Mouse (Mus musculus): ENCODE data around the gene Ubr7. TPM values are rescaled to one million over a fixed set of nuclear protein-coding genes. Genes with fewer than 3 reads are reported as not detected.

Ubr7 gene
- polyA plus RNA-seq, 2 experiments from 2014 or later: 23.8 to 24.3 TPM

DNA sequence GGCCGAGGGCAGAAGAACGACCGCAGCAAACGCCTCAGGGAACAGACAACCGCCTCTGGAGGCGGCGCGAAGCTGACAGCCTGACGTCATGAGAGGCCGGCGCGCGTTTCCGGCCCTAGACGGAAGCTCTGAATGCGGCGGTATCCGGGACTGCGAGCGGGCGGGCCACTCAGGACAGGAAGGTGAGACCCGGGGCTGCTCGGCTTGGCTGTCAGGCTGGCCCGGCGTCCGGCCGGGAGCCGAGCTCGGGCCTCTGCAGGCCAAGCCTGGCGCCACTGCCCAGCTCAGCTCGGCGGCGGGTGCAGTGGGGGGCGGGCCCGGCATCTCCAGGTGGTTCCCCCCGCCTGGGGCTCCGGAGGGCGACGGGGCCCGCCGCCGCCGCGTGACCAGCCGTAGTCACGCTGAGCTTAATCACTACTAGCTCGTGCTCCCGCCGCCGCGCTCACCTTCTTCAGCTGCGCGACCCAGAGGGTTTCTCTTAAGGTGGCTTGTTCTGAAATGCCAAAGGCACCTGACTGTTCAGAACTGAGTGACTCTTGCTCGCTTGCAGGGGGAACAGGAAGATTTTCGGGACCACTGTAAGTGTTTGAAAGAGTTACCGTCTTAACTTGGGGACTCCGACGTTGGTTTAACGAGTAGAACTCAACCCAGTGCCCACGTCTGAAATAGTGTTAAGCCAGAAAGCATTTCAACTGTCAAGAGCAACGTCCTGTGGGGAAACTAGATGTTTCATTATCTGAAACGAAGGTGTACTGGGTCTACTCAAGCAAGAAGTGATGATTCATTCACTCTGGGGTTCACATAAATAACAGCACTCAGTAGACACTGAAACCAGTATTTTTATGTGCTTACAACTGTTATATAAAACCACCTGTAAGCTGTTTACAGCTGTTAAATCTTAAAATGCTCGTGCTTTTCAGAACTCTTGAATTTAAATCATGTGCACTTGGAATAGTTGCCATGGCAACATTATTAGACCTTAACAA is 13.9 kb upstream of the Ubr7 start, which contains the start of the genes Moap1 and Tmem251:
Gene Moap1, minus strand, starts transcription at position 73 of the 986 bp plus-strand sequence.
Gene Tmem251, plus strand, starts transcription at position 174 of the 986 bp plus-strand sequence.
- ATAC-seq: peak; percentile 88

DNA sequence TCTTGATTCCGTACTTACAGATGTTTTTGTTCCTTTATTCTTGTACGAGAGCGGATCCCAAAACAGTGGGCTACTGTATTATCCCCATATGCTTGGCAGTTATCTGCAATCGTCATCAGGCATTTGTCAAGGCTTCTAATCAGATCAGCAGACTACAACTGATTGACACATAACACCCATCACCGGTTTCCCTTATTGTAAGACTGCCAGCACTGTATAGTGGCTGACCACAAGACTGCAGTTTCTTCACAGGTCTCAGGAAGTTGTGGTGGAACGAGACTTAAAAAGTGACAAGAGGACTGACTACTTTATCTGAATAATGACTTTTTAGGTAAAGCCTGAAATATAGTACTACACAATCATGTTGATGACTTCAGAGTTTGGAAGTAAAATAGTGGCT is 12.9 kb upstream of the Ubr7 start:
- peak; percentile 81 for ATAC-seq

DNA sequence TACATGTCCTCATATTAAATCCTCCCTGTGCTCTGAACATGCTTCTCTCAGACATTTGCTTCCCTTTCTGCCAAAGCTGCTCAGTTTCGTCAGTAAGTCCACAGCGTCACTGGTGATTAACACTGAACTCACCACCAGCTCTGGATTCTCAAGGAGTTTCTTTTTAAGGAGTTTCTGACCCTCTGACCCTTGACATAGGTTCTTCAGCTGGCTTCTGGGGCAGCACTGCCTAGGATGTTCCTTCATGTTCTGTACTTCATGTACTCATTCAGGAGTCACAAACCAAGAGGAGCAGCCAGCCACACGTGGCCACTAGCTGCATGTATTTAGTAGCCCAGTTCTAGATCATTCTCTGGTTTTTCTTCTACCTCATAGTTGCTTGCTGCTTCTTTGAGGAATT is 9.5 kb upstream of the Ubr7 start:
- ATAC-seq: no peak

DNA sequence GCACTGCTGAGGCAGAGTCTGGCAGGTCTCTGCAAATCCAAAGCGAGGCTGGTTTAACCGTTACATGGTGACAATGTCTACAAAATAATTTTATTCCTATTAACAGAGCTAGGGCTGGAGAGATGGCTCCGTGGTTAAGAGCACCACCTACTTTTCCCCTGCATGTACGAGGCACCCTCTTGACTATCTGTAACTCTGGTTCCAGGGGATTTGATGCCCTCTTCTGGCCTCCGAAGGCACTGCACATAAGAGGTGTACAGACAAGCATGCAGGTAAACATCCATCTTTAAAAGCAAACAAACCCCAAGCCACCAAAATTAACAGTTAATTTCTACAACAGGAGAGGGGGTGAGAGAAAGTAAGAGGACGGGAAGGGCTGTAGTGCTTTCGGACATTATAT is 1.5 kb upstream of the Ubr7 start:
- ATAC-seq: no peak

DNA sequence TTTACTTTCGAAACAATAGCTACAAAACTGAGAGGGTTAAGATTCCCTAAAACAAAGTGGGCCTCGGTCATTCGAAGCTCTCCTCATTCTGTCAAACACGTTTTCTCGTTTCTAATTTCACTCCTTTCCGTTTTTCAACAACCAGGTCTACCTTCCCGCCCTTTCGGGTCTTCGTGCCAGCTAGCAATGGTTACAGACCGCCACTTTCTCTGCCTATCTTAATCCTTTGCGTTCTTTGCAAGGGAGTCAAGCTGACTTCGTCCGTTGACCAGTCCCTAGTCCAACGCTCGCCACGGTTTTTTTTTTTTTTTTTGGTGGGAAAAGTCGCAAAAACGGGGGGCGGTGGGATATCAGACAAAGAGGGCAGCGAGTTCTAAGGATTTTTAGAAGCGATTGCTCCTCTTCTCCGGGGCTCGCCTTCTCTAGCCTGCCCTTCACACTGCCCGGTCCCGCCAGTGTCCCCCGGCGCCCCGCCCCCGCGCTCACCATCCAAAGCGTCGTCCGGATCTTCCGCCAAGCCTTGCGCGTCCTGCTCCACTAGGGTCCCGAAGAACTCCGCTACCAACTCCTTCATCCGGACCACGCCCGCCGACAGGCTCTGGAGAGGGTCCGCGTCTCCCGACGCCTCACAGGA is 595 bp upstream of the Ubr7 start:
- ATAC-seq: no peak

DNA sequence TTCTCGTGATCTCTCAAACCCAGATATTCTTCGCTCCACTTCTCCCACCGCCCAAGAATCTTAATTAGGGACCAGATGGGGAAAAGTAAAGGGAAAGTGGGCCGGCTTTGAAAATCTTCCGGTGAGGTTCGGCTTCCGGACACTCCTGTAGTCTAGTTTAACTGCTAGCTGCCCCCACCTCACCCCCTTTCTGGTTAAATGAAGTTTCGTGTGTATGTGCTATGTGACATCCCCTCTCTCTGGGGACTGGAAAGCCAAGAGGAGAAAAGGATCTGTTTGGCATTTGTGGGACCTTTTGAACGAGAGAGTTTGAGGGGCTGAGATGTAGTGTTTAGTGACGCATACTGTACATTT is 613 bp downstream of the Ubr7 start, which contains the start of gene Gm20604:
Gene Gm20604, minus strand, starts transcription at position 270 of the 354 bp plus-strand sequence.
- no peak for ATAC-seq

DNA sequence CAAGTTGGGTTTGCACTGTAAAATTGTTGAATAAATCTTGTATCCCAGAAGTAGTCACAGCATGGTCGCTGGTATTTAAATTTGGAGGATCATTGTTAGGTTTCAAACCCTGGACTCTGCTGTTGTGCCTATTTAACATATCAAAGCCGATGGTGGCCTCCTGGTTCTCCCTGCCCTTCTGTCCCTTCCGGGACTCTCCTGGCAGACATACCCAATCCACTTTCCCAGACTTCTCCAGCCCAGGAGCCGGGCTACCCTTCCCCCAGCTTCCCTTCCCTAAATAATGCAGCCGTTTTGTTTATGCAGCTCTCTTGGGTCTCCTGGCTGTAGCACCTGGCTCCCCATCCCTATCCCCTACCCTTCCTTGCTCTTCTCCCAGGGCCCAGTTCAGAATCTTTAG is 1.2 kb downstream of the Ubr7 start:
- ATAC-seq: no peak

DNA sequence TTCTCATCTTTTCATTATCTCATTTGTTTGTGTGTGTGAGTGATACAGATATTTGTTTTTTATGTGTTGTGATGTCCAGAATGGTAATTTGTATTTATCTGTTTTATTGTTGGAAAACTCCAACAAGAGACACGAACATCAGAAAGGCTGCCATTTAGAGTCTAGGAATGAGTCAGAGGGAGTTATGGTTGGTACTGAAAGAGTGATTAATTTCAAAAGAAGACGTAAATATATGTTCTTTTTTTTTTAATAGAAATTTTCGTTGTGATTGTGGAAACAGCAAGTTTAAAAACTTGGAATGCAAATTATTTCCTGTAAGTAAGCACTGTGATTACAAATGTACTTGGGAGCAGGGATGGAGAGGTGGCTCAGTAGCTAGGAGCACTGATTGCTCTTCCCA is 3.9 kb downstream of the Ubr7 start:
- no peak for ATAC-seq

DNA sequence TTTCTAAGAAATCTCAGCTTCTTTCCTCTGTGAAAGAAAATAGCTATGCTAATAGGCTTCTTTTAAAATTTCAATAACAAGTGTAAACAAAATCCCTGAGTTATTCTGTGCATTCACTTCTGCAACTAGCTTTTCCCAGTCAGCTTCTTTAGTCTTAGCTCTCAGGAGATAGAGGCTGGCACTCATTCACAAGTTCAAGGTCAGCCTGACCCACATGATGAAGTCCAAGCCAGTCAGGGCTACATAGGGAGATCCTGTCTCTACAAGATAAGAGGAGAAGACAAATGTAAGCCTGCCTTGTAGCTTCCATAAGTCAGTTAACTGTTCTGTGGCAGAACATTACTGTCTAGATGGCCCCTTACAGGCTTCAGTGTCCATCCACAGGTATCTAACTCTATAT is 5.9 kb downstream of the Ubr7 start:
- no peak for ATAC-seq

DNA sequence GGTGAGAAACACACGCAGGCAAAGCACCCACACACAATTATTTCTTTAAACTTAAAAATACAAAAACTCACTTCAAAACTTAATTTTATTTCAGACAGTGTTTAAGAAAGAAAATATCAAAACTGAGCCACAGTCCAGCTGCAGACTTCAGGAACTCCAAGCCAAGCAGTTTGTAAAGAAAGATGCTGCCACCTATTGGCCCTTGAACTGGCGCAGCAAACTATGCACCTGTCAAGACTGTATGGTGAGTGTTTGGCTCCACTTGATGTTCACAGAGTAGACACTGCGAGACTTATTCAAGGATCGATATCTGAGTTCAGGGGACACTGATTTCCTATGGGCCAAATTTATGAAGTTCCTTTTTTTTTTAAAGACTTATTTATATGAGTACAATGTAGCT is 11.2 kb downstream of the Ubr7 start:
- ATAC-seq: no peak

DNA sequence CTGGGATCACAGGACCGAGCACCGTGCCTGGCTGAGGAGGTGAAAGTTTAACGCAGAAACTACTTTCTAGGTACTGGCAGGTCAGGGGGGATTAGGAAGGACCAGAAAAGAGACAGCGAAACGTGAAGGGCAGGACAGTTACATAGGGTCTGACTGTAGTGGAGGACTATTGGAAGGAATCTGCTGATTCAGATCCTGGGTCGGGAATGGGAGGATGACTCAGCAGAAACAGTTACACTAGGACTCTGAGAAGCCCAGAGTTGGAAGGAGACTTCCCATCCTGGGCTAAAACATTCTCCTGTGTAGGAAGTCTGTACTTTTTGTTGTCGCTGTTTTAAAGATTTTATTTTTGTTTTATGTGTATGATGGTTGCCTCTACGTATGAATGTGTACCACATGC is 13.8 kb downstream of the Ubr7 start:
- no peak for ATAC-seq

DNA sequence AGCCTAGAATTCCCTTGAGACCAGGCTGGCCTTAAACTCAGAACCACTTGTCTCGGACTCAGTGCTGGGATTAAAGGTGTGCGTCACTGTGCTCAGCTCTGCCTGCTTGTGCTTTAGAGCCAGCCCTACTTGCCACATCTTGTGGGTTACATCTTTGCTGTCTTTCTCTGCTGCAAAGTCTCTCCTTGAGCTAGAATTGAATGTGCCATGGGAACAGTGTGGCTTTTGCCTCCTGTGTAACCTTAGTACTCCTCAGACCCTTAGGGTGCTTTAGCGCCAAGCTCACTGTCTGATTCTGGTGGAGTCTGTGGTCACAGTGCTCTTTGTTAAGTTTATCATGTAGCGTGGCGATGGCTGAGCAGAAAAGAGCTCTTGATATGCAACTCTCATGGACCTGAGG is 14.9 kb downstream of the Ubr7 start:
- ATAC-seq: no peak

DNA sequence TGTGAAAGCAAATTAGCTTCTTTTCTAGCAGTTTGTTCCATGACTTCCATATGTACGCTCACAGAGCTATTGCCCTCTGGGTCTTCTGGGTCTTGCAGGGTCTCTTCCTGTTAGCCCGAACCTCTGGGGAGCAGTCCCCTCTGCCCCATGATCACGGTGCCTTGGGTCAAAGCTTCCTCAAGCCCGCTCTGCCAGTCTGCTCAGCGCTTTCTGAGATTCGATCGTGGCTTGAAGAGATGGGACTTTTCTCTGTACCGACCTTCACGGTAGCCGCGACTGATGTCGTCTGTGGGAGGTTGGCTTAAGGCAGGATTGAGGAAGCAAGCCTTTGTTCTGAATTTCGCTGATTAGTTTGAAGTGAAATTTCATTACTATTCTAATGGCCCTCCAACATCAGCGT is 18.3 kb downstream of the Ubr7 start:
- no peak for ATAC-seq

DNA sequence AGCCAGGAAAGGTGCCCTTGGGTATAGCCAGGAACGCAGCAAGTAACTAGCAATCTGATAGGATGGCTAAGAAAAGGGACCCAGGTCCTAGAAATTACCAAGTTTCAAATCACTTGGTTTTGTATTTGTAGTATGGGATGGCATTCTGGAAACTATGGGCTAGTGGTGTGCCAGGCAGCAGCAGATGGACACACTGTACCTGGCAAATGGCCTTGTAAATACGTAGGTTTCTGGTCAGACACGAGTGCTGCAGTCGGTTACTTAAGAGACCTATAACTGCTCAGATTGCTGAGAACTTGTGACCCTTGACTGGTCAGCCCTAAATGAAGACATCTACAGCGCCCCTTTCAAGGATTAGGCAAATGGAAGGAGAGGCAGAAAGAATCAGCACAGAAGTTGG is 20.4 kb downstream of the Ubr7 start:
- ATAC-seq: no peak

DNA sequence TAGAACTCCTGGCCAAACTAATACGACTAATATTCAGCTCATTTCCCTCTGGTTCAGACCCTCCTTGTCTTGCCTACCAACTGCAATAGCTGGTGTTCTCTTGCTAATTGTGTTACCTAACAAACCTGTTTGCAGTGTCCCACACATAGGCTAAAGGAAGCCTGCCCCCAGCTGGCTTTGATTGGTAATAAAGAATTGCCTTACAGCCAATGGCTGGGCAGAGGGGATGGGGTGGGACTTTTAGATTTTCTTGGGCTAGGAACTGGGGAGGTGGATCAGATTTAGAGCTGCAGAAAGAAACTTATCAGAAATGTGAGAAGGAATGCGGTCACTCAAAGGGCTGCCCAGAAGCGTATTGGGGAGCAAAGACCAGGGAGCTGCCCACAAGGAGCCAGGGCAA is 21.7 kb downstream of the Ubr7 start:
- no peak for ATAC-seq

DNA sequence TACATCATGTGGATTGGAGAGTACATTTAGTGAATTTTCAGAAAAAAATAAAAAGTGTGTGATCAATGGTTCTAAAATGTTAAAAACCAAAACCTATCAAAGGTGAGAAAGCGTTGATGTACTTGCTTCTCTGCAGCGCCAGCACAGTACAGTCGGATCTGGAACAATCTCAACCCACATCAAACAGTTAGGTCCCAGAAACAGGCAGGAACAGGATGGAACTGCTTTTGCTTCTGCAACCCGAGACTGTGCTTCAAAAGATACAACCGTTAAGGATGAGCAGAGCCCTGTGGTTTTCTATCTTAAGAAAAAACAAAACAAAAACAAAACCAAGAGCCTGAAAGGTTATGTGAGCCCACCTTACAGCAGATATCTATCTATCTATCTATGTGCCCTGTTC is 25.1 kb downstream of the Ubr7 start:
- no peak for ATAC-seq

DNA sequence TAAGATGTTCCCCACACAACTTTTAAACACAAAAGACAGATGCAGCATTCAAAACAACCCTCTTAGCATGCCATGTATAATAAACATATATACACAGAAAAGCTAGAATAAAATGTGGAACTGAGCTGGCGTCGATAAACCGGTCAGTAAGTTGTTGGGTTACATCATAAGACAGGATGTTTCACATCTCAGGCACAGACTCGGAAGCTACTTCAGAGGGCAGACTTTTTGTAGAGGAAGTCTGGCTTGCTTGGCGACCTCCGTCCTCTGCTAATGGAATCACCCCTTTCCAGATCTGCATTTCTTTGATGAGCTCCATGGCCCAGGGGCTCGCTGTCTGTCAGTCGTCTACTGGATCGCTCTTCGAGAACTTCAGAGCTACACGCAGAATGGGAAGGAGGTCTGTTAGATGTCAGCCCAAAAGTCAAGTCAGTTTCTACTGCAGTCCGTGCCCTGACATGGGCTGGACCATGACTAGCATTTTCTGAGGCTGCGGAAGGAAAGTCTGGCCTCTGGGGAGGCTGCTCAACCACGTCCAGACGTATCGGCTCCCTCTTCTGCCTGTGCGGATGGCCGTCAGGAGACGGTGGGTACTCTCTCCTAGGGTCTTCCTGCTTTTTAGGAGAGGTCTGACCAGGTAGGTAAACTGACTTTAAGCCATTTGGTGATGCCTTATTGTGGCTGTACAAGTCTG is 27.3 kb downstream of the Ubr7 start:
- no peak for ATAC-seq

DNA sequence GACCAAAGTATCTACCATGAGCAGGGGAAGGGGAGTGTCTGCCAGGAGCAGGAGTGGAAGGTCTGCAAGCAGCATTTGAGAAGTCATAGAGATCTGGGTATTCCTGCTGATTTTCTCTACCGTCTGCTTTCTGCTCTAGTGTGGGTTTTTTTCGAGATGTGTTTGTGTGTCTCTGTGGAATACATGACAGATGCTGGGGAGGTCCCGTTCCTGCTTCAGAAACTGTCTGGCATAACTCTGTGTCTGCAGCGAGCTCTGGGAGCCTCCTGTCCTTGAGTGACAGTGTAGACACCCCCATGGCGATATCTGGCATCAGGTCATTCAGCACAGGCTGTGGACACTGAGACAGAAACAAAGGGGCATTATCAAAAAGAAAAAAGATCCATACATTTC is 27.8 kb downstream of the Ubr7 start:
- ATAC-seq: no peak

DNA sequence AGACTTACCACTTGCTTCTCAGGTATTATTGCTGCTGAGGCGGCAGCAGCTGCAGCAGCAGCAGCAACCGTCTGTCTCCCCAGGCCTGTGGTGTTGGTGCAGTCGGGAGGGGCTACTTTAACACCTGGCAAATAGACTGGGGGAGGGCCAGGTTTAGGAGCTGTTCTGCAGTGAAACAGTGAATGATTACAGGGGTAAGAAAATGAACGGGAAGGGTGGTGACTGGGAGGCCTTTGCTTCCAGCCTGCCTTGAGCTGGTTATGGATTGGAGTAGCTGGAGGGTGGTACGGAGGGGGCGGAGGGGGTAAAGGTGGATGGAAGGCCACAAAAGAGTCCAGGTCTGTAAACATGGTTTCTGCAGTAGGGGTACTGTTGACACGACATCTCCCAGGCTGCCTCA is 30.2 kb downstream of the Ubr7 start:
- no peak for ATAC-seq

DNA sequence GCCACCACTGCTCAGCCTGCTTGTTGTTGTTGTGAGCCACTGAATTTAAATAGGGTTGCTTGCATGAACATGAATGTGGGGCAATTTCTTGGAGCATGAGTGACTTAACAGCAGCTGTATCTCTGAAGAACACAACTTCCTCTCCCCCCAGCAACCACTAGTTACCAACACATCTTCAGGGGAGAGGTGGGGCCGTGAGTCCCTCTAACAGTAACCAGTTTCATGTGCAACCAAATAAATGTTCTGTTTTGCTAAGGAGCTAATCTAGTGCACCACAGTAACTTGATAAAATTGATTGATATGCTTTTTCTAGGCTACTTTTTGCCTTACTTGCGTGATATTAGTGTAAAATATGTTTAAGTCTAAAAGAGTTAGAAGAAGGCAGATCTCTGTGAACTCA is 41.8 kb downstream of the Ubr7 start:
- no peak for ATAC-seq

DNA sequence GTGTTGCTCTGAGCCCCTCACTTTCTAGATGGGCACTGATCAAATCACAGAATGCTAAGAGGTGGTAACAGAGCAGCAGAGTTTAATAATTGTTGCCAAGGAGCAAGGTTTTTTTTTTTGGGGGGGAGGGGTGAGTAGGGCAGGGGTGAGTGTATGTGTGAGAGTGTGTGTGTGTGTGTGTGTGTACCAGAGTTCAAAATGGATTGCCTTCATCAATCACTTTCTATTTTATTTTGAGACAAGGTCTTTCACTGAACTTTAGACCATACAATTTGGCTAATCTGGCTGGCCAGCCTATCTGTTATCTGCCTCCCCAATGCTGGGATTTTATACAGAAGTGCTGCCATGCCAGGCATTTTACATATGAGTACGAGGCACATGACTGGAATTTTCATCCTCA is 57.1 kb downstream of the Ubr7 start:
- no peak for ATAC-seq

DNA sequence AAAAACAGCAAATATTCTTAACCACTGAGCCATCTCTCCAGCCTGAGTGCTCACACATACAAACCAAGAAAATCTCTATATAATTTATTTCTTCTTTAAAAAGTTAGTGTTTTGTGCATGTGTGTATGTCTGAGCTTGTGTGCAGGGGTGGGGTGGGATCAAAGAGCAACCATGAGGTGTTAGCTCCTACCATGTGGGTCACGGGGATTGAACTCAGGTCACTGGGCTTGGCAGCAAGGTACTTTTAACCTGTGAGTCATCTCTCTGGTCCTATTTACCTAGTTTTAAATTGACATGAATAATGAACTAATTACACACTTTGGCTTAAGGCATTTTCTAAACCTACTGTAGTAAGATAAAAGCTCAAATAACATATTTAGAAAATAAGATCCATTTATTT is 68.6 kb downstream of the Ubr7 start:
- ATAC-seq: no peak

DNA sequence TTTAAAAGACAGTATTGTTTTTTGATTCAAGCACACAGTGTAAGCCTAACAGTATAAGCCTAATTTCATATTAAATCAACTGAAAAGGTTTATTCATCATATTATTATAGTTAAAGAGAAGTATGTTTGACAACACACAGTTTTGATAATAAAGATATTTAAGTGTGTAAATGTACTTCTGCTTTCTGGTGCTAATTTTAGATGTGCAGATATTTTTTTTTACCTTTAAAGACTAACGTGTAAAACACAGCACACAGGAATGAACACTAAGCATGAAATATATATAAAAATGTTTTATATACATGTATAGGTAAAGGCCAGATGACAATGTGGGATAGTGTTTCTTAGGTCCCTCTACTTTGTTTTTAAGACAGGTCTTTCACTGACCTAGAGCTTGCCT is 69.4 kb downstream of the Ubr7 start:
- ATAC-seq: no peak
